Mouse (Mus musculus): ENCODE results near the gene Npepps.
"Not testable (repeated sequence)": the region's sequence is repeated elsewhere in the genome, so short reads cannot be mapped to it uniquely, and the experiment has no call there.

Gene Npepps

DNA sequence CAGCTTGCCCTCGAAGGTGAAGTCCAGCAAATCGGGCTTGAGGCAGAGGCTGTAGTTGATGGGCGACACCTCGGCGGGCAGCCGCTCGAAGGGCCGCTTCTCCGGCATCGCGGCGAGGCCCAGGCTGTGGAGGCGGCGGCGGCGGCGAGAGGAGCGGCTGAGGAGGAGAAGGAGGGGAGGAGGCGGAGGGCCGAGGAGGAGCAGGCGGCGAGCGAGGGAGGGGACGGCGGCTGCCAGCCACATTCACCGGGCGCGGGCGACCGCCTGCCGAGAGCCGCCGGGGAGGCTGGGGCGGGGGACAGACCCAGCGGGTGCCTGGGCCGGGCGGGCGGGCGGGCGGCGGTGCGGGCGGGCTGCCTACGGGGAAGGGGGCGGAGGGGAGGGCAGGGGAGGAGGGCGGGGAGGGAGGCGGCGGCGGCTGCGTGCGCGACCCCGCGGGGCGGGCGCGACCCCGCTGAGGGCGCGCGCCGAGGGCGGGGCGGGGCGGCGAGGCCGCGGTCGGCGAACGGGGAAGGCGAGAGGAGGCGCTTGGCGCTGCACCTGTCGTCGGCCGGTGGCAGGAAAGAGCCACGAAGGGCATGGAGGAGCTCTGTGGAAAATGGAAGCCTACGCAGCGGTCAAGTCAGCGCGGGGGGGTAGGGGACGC is at the start of gene Npepps:
Npepps (minus strand) TSS at position 423 of the 646 bp plus-strand sequence.
- DNase-seq (ENCODE audit: low read depth, low spot score), result peak; percentile 90

GRCm38 (mm10) chr11:97328148-97328547 is 47.7 kb upstream of the Npepps start:
- peak; percentile 83 for DNase-seq (ENCODE audit: low read depth, low spot score)

DNA sequence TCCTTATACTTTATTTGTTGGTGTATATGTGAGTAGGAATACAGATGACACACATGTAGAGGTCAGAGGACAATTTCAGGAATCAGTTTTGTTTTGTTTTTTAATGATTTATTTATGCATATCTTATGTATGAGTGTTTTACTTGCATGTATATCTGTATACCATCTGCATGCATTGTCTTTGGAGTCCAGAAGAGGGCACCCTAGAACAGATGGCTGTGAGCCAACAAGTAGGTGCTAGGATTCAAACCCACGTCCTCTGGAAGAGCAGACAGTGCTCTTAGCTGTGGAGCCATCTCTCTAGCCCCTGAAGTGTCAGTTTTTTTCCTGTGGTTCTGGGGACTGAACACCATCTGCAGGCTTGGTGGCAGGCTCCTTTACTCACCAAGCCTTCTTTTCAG is 44.8 kb upstream of the Npepps start:
- DNase-seq (ENCODE audit: low read depth, low spot score), result no peak

DNA sequence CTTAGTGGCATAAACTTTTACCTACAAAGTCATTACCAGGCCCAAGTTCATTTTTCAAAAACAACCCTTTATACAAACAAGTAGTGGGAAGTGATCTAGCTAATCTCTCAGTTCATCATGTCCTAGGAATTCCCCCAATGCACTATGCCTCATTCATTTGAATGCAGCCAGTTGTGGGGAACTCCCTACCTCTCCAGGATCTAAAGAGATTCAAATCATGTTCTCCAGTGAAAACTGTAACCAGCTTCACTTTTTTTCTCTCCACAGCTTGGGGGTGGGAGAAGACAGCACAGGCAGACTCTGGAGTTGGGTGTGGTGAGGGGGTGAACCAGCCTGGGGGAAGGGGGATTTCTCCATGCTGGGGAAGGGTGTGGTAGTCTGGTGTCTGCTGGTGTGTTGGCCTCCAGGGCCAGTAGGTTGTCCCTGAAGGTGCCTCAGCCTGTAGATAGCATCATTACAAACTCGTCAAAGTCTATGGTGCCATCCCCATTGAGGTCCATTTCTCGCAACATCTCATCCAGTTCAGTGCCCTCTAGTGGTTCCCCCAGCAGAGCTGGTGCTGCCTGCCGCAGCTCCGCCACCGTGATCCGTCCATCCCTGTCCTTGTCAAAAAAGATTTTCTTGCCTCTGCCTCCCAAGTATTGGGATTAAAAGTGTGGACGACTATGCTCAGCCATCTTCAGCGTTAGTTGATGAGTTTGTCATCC is 41.6 kb upstream of the Npepps start:
- not testable (repeated sequence) for DNase-seq (ENCODE audit: low read depth, low spot score)

DNA sequence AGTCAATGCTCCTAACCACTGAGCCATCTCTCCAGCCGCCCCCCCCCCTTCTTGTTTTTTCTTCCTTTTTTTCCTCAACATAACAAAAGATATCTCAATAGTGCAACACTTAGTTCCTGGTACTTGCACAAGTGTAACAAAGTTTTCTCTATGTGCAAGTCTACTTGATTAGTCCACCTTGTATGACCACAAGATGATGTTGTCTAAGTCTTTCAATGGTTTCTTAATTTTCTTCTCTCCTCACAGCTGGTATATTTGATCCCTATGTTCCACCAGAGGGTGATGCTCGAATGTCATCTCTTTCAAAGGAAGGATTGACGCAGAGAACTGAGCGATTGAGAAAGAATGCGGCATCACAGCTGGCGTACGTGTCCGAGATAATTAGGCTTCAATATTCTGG is 40.8 kb upstream of the Npepps start:
- DNase-seq (ENCODE audit: low read depth, low spot score), result no peak

DNA sequence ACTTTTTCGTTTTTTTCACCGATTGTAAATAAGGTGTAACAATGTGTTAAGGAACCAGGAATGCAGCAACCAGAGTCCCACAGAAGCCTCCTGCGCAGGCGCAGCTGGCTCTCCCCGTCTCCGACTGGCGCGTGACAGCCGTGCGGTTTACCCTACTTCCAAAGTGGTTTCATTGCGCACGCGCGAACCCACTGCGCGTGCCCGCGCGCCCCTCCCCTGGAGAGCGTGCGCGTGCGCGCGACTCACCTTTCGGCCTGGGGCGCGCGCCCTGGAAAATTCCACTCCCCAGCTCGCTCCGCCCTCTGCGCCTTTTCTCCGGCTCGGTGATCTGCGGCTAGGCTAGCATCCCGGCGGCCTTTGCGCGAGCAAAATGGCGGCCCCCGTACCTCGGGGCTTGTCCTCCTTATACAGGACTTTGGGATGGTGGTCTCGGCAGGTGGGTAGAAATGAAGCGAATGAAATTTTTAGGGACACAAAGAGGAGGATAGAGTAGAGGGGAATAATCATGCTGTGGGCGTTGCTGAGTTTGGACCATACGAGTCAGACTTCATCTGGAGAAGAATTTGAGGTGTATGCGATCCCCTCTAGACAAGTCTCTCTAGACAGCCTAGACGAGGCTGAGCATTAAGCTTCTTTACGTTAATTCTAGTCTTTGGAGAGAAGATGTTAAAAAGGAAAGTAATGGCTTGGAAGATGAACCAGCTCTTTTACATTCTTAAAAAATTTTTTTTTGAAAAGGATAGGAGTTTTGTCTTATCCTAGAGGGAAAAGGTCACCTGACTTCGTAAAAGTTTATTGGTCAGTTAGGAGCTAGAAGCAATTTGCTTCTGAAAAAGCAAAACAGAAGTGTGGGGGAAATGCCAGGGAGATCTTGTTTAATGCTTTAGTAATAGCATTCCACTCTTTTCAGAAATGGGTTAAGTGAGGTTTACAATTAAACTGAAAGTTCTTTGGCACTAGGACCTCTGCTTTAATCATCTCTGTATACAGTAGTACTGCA is 35.4 kb upstream of the Npepps start, which contains the start of gene Mrpl45:
Mrpl45 (plus strand) TSS at position 213 of the 1,000 bp plus-strand sequence.
- DNase-seq (ENCODE audit: low read depth, low spot score), result peak; percentile 98

DNA sequence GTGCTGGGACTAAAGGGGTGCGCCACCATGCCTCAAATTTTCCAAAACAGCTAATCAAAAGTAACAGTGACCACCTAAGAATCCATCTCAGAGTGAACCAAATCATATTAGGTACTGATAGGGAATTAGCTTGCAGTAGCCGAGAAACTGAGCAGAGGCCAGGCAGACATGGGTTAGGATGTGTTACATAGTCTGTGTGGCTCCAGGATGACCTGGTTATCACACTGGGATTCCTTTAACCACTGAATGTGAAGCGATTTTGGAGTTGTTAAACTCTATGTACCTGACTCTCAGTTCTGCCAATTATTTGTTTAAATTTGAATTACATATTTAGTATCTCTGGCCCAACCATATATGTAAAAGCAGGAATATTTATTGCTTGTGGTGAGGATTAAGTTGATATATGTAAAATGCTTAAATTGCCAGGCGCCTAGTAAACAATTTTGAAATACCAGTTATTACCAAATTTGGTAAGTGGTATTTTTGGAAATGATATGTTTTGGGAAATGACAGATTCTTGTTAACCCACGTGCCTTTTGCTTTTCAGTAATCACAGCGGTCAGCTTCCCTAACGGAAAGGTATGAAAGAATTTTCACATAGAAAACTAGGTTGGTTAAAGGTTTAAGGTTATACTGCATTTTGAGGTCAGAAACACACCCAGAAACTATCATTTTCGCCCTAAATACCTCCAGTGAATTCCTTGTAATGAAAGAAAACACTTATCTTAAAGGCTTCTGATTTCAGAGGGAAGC is 34.5 kb upstream of the Npepps start:
- no peak for DNase-seq (ENCODE audit: low read depth, low spot score)

DNA sequence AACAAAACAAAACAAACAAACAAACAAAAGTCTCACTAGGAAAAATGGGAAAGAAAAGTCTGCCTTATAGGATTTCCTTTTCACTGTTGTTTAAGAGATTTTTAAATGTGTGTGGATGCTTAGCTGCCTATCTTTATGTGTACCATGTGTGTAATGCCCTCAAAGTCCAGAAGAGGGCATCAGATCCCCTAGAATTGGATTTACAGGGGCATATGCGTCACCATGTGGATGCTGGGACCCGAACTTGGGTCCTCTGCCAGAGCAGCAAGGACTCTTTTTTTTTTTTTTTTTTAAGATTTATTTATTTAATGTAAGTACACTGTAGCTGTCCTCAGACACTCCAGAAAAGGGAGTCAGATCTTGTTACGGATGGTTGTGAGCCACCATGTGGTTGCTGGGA is 33.7 kb upstream of the Npepps start:
- no peak for DNase-seq (ENCODE audit: low read depth, low spot score)

DNA sequence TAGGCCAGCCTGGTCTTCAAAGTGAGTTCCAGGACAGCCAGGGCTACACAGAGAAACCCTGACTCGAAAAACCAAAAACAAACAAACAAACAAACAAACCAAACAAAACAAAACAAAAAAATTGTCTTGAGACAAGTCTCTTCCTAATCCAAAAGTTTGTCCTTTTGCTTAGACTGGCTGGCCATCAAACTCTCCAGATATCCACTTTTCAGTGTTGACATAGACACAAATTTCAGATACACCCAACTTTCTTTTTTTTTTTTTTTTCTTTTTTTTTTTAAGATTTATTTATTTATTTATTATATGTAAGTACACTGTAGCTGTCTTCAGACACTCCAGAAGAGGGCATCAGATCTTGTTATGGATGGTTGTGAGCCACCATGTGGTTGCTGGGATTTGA is 32.4 kb upstream of the Npepps start:
- DNase-seq (ENCODE audit: low read depth, low spot score), result not testable (repeated sequence)

GRCm38 (mm10) chr11:97310895-97311631 is 30.6 kb upstream of the Npepps start:
- peak; percentile 75 for DNase-seq (ENCODE audit: low read depth, low spot score)

DNA sequence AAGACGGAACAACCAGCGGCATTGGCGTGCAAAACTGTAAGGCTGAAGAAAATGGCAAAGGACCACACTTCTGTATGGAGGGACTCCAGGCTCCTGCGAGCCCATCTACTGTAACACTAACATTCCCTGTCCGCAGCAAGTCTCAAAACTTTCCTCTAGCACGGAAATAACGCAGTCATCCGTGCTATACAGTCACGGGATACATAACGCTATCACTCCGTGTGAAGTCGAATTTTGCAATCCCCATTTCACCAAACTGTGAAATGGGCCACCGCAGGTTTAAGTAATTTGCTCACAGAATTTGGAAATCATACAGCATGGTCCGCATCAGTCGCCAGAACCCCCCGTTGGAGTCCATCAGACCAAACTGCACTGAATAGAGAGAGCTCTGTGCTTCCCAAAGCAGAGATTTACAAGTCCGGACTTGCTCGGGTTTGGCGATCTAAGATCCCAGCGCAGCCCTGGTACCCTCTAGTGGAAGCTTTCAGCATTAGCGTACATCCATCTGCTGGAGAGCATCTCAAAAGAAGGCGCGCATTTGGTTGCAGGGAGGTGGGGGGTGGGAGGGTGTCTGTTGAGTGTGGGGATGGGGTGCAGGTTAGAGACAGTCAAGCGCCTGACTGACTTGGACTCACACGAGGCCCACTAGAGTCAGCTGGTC is 29.6 kb upstream of the Npepps start:
- peak; percentile 97 for DNase-seq (ENCODE audit: low read depth, low spot score)

- peak; percentile 79 for DNase-seq (ENCODE audit: low read depth, low spot score)
Measured at GRCm38 (mm10) chr11:97309451-97309836, 29.0 kb upstream of the Npepps start.

DNA sequence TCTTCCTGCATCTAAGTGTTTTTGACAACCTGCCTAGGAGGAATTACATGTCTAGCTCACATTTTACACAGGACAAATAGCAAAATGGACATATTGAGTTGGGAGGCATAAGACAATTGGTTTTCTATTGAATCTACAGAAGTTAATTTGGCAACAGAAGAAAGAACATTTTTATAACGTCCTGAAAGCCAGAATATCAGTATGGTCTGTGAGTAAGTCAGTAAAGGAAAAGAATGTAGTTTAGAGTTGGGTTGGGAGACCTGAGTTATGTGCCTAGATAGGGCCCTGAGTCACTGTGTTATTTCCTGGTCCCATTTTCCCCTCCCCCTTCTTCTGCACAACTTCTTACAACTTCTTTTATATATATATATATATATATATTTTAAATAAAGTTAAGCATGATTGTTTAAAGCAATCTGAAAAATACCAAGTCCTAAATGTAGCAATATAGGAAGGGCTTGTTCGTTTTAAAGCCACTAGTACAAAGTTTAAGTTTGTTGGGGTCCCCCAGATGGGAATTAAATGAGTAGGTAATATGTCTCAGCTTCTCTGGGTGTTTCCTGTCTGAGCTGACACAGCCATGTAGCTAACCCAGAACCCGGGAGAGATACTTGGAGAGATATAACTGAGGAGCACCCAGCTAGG is 28.5 kb upstream of the Npepps start:
- no peak for DNase-seq (ENCODE audit: low read depth, low spot score)

GRCm38 (mm10) chr11:97307294-97308069 is 27.0 kb upstream of the Npepps start:
- no peak for DNase-seq (ENCODE audit: low read depth, low spot score)

DNA sequence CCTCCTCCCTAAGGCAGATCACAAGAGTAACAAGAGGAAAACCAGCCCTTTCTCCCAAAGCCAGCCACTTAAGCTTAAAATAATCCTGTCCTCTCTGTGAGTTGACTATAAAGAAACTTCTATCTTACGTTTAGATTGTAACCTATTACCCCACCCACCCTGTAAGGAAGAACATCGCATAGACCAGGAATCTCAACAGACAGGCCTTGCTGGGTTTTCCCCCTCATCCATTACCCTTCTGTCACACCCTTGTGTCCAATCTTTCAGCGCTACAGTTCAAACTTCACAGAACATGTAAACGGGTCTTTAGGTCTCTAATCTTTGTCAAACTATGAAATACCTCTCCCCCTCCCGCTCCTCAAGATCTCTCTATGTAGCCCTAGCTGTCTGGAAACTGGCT is 24.2 kb upstream of the Npepps start:
- no peak for DNase-seq (ENCODE audit: low read depth, low spot score)

- peak; percentile 81 for DNase-seq (ENCODE audit: low read depth, low spot score)
Measured at GRCm38 (mm10) chr11:97302231-97302781, 21.9 kb upstream of the Npepps start.

DNA sequence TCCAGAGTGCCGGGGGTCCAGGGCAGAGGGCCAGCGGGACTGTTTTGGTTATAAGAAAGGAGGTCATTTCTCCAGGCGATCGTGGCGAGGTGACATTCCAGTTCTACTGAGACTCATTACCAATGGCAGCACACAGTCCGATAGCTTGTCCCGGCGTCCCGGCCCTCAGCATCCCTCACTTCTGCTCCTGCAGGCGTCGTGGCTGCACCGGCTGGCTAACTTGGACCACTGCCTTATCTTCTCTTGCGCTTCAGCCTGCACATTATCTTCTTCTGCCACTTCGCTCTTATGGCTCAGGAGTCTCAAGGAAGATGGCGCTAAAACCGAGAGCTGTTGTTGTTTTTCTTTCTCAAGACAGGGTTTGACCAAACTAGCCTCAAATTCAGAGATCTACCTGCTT is 21.0 kb upstream of the Npepps start:
- no peak for DNase-seq (ENCODE audit: low read depth, low spot score)

DNA sequence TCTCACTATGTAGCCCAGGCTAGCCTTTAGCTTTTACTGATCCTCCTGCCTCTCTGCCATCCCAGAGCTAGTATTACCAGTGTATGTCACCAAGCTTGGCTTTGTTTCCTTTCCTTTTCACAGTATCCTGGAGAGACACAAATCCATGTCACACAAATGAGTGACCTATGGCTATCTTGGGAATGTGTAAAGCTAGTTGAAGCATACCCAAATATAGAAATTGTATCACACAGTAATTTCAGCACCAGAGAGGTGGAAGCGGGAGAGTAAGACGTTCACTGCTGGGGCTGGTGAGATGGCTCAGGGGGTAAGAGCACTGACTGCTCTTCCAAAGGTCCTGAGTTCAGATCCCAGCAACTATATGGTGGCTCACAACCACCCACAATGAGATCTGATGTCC is 19.5 kb upstream of the Npepps start:
- no peak for DNase-seq (ENCODE audit: low read depth, low spot score)

Data from brain, adult 2 months (tissue).